Mouse (Mus musculus) stomach, embryonic 15.5 days (tissue): ENCODE measurements around the gene D930020B18Rik. TPM values are rescaled to one million over a fixed set of nuclear protein-coding genes. Genes with fewer than 3 reads are reported as not detected.

Experiments
- ATAC-seq: fragments of 200-750 bp; cut with Nextera tagmentation; 2 replicates; pipeline ENCODE4 v1.8.0; 2017; ENCODE audit warnings: low read depth, moderate number of reproducible peaks, moderate TSS enrichment; ENCODE audit not compliant: insufficient read depth, low FRiP score
- H3K27ac ChIP-seq: fragments of 300-500 bp; sonication (generic); 2 replicates; pipeline ENCODE4 v1.5.1; 2015; ENCODE audit warnings: mild to moderate bottlenecking, inconsistent platforms
- H3K27me3 ChIP-seq: fragments of 300-500 bp; sonication (generic); replicated peaks from 2 replicates; pipeline ENCODE4 v1.6.1; 2015; ENCODE audit warnings: inconsistent platforms
- H3K36me3 ChIP-seq: fragments of 300-500 bp; sonication (generic); 2 replicates; pipeline ENCODE4 v1.6.1; 2015; ENCODE audit warnings: inconsistent platforms
- H3K4me1 ChIP-seq: fragments of 300-500 bp; sonication (generic); 2 replicates; pipeline ENCODE4 v1.6.1; 2015; ENCODE audit warnings: inconsistent platforms
- H3K4me2 ChIP-seq: fragments of 300-500 bp; sonication (generic); 2 replicates; pipeline ENCODE4 v1.6.1; 2015; ENCODE audit warnings: mild to moderate bottlenecking, inconsistent platforms
- H3K4me3 ChIP-seq: fragments of 300-500 bp; sonication (generic); replicated peaks from 2 replicates; pipeline ENCODE4 v1.5.1; 2015; ENCODE audit warnings: inconsistent platforms
- H3K9ac ChIP-seq: fragments of 300-500 bp; sonication (generic); 2 replicates; pipeline ENCODE4 v1.6.1; 2015; ENCODE audit warnings: inconsistent platforms
- H3K9me3 ChIP-seq: fragments of 300-500 bp; sonication (generic); 2 replicates; pipeline ENCODE4 v1.6.1; 2016; ENCODE audit warnings: inconsistent platforms
- WGBS: fragments of 180-500 bp; shearing (Covaris S2); methylation state at CpG from one replicate; pipeline ENCODE4 v1.1.7; 2015; 5-methylcytosine and 5-hydroxymethylcytosine counted together
- polyA plus RNA-seq: library from polyadenylated mRNA; unstranded; fragments of >200 nt; fragmentation: Nextera tagmentation; extraction: Ambion mirVana; gene quantifications from 2 replicates; pipeline ENCODE4 v1.2.1, GENCODE M21; 2015

D930020B18Rik gene
- polyA plus RNA-seq, 1 experiment from 2014 or later: 0.89 TPM

GRCm38 (mm10) chr10:121718896-121719585 lies 77.7 kb downstream of the D930020B18Rik start:
- Histone ChIP-seq H3K27me3 (no peaks in the 10 kb centered on the region), H3K4me1 (no peaks in the 10 kb centered on the region), H3K9ac (no peak overlapping the region), H3K36me3 (no peaks in the 10 kb centered on the region), H3K27ac (no peak overlapping the region), H3K4me3 (no peak overlapping the region), H3K4me2 (no peak overlapping the region), H3K9me3 (no peaks in the 10 kb centered on the region; the same call in 1 of the 2 replicates)
- WGBS: 92% methylated on average over 18 of the region's 18 CpGs
- no peak for ATAC-seq

- no peak overlapping the region for H3K9ac ChIP-seq
- no peak for ATAC-seq
- no peaks in the 10 kb centered on the region for H3K27me3 ChIP-seq
- H3K36me3 ChIP-seq: no peaks in the 10 kb centered on the region
- H3K4me3 ChIP-seq: no peak overlapping the region
- H3K9me3 ChIP-seq: no peaks in the 10 kb centered on the region; the same call in 1 of the 2 replicates
- 95% methylated on average over 13 of the region's 13 CpGs for WGBS
- no peak overlapping the region for H3K27ac ChIP-seq
- no peaks in the 10 kb centered on the region for H3K4me1 ChIP-seq
- H3K4me2 ChIP-seq: no peak overlapping the region
Observed at GRCm38 (mm10) chr10:121720701-121721100, 79.3 kb downstream of the D930020B18Rik start.

- WGBS: 68% methylated on average over 4 of the region's 4 CpGs
- no peak for ATAC-seq
- no peak overlapping the region for H3K4me2 ChIP-seq
- no peak overlapping the region for H3K9ac ChIP-seq
- H3K27me3 ChIP-seq: no peaks in the 10 kb centered on the region
- H3K4me1 ChIP-seq: no peaks in the 10 kb centered on the region
- H3K36me3 ChIP-seq: no peaks in the 10 kb centered on the region
- no peak overlapping the region for H3K27ac ChIP-seq
- H3K4me3 ChIP-seq: no peak overlapping the region
- H3K9me3 ChIP-seq: no peaks in the 10 kb centered on the region; the same call in 1 of the 2 replicates
Observed at GRCm38 (mm10) chr10:121726505-121726904, 85.1 kb downstream of the D930020B18Rik start.

GRCm38 (mm10) chr10:121727151-121727550 lies 85.8 kb downstream of the D930020B18Rik start:
- Histone ChIP-seq H3K4me3 (no peak overlapping the region), H3K36me3 (no peaks in the 10 kb centered on the region), H3K27me3 (no peaks in the 10 kb centered on the region), H3K4me1 (no peaks in the 10 kb centered on the region), H3K4me2 (no peak overlapping the region), H3K9ac (no peak overlapping the region), H3K9me3 (no peaks in the 10 kb centered on the region; the same call in 1 of the 2 replicates), H3K27ac (no peak overlapping the region)
- WGBS: 72% methylated on average over 4 of the region's 4 CpGs
- ATAC-seq: no peak

- 94% methylated on average over 4 of the region's 4 CpGs for WGBS
- H3K4me1 ChIP-seq: no peaks in the 10 kb centered on the region
- no peak overlapping the region for H3K27ac ChIP-seq
- H3K27me3 ChIP-seq: no peaks in the 10 kb centered on the region
- no peak overlapping the region for H3K4me2 ChIP-seq
- no peak overlapping the region for H3K4me3 ChIP-seq
- ATAC-seq: no peak
- no peaks in the 10 kb centered on the region for H3K9me3 ChIP-seq
- H3K36me3 ChIP-seq: no peaks in the 10 kb centered on the region
- H3K9ac ChIP-seq: no peak overlapping the region
Observed at GRCm38 (mm10) chr10:121728226-121728625, 86.8 kb downstream of the D930020B18Rik start.

GRCm38 (mm10) chr10:121731048-121731725 lies 89.8 kb downstream of the D930020B18Rik start:
- no peak overlapping the region for H3K9ac ChIP-seq
- H3K27ac ChIP-seq: no peak overlapping the region
- no peak for ATAC-seq
- H3K4me3 ChIP-seq: no peak overlapping the region
- H3K4me2 ChIP-seq: no peak overlapping the region
- no peaks in the 10 kb centered on the region for H3K36me3 ChIP-seq
- H3K27me3 ChIP-seq: no peaks in the 10 kb centered on the region
- no peaks in the 10 kb centered on the region for H3K4me1 ChIP-seq
- no peaks in the 10 kb centered on the region for H3K9me3 ChIP-seq
- WGBS: 82% methylated on average over 8 of the region's 8 CpGs

- H3K36me3 ChIP-seq: no peaks in the 10 kb centered on the region
- H3K4me2 ChIP-seq: no peak overlapping the region
- H3K4me1 ChIP-seq: no peaks in the 10 kb centered on the region
- H3K9ac ChIP-seq: no peak overlapping the region
- 84% methylated on average over 9 of the region's 9 CpGs for WGBS
- ATAC-seq: no peak
- H3K27ac ChIP-seq: no peak overlapping the region
- no peak overlapping the region for H3K4me3 ChIP-seq
- no peaks in the 10 kb centered on the region for H3K9me3 ChIP-seq
- H3K27me3 ChIP-seq: no peaks in the 10 kb centered on the region
Observed at GRCm38 (mm10) chr10:121732542-121732941, 91.2 kb downstream of the D930020B18Rik start.

- 85% methylated on average over 3 of the region's 3 CpGs for WGBS
- Histone ChIP-seq H3K4me1 (peaks cover 8% of the 10 kb centered on the region), H3K4me2 (no peak overlapping the region), H3K4me3 (no peak overlapping the region), H3K9ac (no peak overlapping the region), H3K36me3 (no peaks in the 10 kb centered on the region), H3K27me3 (no peaks in the 10 kb centered on the region), H3K9me3 (no peaks in the 10 kb centered on the region), H3K27ac (no peak overlapping the region)
- no peak for ATAC-seq
Observed at GRCm38 (mm10) chr10:121737256-121737655, 95.9 kb downstream of the D930020B18Rik start.

GRCm38 (mm10) chr10:121739548-121740505 lies 98.4 kb downstream of the D930020B18Rik start, which contains the start of gene BC048403:
BC048403 (plus strand) TSS chr10:121739937.
- Histone ChIP-seq H3K36me3 (no peaks in the 10 kb centered on the region), H3K9me3 (no peaks in the 10 kb centered on the region), H3K4me2 (peak within 1 kb of the TSS; percentile 92), H3K4me3 (peak within 1 kb of the TSS; percentile 79), H3K4me1 (peaks cover 8% of the 10 kb centered on the region), H3K27ac (peak within 1 kb of the TSS; percentile 58; the same call in 1 of the 2 replicates), H3K9ac (peak within 1 kb of the TSS; percentile 63), H3K27me3 (no peaks in the 10 kb centered on the region)
- under 1% methylated on average over 68 of the region's 68 CpGs for WGBS
- ATAC-seq: peak; percentile 90

- WGBS: 36% methylated on average over 4 of the region's 4 CpGs
- ATAC-seq: no peak
- no peak overlapping the region for H3K27ac ChIP-seq
- no peak overlapping the region for H3K4me3 ChIP-seq
- H3K27me3 ChIP-seq: no peaks in the 10 kb centered on the region
- H3K4me1 ChIP-seq: peaks cover 8% of the 10 kb centered on the region
- 0 out of 2 replicates have a peak, but pooled peaks cover 9% of the 10 kb centered on the region for H3K36me3 ChIP-seq
- H3K4me2 ChIP-seq: no peak overlapping the region
- no peaks in the 10 kb centered on the region for H3K9me3 ChIP-seq
- no peak overlapping the region for H3K9ac ChIP-seq
Observed at GRCm38 (mm10) chr10:121742336-121742735, 100.9 kb downstream of the D930020B18Rik start.
